Mouse (Mus musculus) right cerebral cortex, postnatal 4 days (tissue): ENCODE results near the gene Vav3.
"Not testable (repeated sequence)": the region's sequence is repeated elsewhere in the genome, so short reads cannot be mapped to it uniquely, and the experiment has no call there.

Experiments
- DNase-seq: peaks from one replicate; pipeline ENCODE4 v3.0.0-alpha.2; 2022

The Vav3 gene

DNA sequence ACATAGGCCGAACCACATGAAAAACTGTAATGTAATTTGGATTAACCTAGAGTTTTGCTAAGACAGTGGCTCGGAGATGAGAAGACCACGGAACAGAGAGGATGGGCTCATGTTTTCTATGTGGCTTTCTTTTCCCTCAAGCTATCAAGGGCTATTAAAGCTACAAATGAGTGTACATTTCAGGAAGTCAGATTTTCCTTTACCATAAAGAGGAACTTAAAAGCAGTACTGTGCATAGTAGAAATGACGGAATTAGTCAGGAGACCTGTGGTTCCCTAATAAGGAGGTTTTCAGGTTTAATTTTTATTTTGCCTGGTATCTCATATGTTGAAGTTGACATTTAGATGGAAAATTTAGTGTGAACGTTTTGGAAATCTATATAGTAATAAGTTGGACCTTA lies 107.8 kb downstream of the Vav3 start:
- not testable (repeated sequence) for DNase-seq

DNA sequence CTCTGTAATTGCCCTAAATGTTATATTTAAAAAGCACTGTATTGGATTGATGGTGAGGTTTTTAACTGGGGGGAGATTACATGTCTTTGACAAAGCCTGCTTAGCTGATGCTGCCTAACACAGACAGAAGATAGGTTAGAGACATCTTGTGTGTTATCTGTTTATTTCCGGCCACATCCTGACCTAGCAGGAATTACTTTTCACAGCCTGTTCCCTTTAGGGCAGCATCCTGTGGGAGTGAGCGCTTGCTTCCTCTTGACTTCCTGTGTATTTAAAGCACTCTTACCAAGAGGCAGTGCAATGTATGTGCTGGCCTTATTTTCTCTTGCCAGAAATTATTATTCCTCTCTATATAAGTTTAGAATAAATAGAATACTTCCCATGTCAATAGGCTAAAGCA lies 111.5 kb downstream of the Vav3 start:
- no peak for DNase-seq

DNA sequence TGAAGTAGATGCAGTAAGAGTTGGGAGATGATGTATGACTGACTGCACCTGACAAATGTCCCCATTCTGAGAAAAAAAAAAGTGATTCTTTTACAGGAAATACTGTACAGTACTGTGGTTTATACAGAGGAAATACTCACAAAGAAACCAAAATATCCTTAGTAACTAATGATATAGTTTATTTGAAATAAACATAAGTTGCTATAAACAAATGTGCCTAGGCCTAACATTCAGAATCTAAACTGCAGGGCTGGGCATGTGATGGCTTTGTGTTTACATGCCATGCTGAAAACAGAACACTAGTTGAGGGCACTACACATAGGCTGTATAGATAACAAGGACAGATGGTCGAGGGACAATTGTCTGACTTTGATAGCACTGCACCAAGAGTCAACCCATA lies 114.2 kb downstream of the Vav3 start:
- no peak for DNase-seq

DNA sequence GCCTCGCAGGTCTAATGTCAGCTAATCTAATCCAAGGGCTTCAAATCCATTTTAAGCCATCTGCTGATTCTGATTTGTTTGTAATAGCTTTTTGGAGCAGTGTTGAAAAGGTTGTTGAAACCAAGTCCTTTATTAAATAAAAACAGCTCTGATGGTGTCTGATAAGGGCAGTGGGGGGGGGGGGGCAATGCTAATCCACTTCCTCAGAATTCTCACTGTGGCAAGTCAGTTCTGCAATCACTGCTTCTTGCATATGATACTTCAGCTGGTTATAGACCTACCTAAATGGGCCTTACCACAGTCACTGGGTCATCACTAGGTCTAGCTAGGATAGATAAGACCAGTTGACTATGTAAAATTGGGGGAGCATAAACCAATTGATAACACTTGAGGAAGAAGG lies 115.9 kb downstream of the Vav3 start:
- DNase-seq = no peak

DNA sequence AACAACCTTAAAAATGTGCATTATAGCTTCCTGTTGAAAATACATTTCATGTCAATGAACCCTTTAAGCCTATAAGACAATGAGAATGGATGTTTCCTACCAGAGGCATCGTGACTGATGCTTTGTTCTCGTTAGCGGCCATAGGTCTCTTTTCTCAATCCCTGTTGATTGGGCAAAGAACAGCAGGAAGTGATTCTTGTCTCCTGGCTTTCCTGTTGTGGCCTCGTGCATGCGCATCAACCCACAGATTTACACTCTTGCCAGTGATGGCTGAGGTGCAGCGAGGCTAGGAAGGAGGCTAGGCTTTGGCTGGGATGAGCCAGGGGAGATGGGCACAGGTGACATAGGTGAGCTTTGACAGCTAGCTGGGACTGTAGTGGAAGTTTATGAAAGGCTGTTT lies 123.2 kb downstream of the Vav3 start:
- DNase-seq = no peak

DNA sequence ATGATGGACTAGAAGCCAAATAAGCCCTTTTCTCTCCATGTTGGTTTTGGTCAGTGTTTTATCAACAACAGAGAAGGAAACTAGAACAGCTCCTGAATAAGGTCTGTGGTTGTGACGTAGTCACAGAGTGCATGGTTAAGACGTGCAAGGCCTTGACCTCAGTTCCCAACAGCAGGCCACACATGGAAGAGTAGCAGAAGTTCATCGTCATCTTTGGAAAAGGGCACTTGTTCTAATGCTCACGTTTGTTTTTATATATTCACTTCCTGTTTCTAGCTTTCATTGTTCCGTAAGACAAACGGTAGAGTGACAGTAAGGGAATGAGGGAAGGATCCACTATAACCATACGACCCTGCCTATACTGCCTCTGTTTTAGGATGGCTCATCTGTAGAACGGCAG lies 124.1 kb downstream of the Vav3 start:
- no peak for DNase-seq

DNA sequence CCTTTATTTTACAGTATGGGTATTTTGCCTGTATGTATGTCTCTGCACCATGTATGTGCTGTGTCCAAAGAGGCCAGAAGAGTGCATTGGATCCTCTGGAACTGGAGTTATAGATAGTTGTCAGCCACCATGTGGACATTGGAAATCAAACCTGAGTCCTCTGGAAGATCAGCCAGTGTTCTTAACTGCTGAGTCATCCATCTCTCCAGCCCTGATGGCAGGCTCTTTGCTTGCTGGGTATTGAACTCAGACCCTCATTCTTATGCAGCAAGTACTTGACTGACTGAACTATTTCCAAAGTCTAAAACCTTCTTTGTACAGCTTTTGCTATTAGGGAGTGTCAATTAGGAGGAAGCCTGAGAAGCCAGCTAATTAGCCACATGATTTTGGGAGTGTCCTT lies 126.1 kb downstream of the Vav3 start:
- DNase-seq = no peak

DNA sequence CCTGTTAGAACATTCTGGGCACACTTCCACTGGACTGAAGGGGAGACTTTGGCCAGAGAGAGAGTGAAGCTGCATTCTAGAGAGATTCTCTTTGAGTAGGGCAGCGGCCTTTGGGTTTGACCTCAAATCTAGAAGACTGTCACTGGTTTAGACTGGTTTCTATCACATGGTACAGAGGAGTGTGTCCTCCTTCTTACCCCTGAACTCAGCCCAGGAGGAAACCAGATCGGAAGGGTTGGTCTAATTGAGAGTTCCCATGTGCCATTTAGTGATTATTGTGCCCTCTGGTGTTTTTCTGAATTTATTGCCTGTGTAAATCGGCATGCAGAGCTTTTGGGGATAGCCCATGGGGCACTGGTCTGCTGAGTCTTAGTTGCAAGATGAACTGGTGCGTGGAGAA lies 126.8 kb downstream of the Vav3 start:
- DNase-seq = no peak

DNA sequence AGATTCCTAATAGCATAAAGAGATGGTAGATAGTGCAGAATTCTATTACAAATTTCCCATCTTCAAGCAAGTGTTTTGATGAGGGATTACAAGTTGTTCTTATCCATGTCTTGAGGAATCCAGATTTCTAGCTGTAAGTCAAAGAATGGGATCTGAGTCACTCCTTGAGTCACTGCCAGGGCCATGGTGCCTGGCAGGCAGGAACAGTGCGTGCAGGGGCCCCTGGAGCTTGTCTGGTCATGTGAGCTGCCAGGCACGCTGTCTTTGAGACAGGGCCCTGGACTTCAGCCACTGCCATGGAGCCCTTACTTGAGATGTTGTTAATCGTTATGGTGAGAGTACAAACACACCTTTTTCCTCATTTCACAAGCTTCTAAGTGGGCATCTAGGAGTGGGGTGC lies 129.0 kb downstream of the Vav3 start:
- DNase-seq = no peak

DNA sequence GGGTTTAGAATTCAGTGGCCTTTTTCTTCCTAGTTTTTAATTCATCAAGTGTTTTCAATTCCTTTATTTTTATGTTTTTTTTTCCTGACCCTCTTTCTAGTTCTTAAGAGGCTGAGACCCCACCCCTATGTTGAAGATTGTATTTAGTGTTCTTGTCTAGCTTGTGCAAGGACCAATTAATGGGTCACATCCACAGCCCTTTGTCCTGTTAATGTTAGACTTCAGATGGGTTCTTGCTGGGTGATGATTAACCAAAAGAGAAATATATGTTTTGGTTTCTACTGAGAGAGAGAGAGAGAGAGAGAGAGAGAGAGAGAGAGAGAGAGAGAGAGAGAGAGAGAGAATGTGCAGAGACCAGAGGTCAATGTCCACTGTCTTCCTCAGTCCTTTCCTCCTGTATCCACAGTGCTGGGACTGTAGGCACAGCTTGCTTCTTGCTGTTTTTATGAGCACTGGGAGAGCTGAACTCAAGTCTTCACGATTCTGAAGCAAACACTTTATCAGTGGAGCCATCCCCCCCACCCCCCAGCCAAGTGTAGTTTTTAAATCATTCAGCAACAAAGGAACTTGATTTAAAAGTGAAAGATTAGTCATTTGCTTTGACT lies 130.3 kb downstream of the Vav3 start:
- no peak for DNase-seq

DNA sequence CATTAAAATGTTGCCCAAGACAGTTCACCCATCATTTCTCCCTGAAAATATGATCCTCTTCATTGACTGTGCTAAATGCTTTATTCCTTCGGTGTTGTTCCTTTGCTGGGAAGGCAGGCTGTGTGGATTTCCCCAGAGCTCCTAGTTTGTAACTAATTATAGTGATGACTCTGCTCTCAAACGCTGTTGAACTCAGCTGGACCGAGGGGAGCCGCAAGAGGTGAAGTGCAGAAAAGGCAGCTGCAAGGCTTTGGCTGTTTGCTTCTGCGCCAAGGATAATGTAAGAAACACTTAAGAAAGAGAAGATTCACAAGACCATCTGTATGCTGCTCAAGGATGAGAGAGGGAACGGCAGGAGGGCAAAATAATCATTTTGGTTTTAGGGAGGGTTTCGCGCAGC lies 136.1 kb downstream of the Vav3 start:
- DNase-seq = no peak

DNA sequence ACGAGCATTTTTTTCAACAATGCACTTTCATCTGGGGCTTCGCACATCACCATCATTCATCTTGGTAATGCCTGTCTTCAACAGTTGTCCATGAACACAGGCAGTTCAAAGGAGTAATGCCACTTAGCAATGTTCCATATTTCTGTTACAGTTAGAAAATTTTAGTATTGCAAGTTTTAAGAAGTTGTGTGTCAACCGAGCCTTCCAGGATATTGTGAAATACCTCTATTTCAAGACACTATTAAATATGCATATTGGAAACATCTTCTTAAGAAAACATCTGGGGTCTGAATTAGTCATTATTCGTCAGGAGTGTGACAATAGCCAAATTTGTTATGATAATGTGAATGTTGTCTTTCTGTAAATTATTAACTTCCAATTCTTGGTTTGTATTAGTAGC lies 137.8 kb downstream of the Vav3 start:
- DNase-seq = no peak

DNA sequence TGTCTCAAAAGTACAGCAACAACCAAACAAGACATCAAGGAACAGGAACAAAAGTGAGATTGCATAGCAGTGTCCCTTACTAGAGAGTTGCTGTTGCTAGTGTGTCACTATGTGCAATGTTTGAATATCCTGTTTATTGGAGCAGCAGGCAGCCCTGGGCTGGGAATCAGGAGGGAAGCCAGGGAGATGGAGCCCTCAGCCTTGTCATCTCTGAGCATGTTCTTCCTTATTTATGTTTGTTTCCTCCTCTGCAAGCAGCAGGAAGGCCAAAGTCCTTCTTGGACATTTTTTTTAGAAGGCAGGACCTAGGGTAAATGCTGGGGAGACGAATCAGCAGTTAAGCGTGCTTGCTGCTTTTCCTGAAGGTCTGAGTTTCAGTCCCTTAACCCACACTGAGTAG lies 140.2 kb downstream of the Vav3 start:
- no peak for DNase-seq

DNA sequence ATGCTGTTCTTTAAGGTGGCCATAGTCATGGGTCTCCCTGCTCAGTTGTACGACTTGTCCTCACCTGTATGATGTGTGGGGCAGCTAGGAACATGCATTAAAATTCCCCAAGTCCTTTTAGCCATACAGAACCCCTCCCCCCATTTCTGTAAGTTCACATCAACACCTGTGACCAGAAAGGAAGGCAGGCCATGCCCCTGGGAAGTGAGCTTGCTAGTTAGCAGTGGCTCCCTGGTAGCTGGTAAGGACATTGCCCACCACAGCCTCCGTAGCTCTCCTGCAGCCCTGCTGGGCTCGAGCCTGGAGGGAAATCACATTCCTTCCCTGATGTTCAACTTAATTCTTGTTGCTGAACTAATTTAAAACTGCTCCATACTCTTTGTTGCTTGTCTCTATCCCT lies 146.3 kb downstream of the Vav3 start:
- no peak for DNase-seq

DNA sequence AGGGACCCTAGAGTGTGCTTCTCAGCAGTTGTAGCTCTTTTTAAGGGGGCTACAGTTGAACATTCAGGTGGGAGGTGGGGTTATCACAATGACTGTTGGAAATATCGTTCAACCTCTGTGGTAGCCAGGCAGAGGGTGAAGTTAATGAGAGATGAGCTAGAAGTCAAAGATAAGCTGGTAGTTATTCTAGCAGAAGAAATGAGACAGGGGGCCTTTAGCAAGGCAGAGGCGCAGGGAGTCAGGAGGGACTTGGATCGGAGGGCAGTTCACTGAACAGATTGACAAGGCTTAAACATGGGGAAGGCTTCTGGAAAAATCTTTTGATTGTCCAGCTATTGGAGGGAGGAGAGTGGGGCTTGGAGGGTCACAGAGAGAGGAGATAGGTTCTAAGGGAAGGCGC lies 147.4 kb downstream of the Vav3 start:
- DNase-seq = no peak

DNA sequence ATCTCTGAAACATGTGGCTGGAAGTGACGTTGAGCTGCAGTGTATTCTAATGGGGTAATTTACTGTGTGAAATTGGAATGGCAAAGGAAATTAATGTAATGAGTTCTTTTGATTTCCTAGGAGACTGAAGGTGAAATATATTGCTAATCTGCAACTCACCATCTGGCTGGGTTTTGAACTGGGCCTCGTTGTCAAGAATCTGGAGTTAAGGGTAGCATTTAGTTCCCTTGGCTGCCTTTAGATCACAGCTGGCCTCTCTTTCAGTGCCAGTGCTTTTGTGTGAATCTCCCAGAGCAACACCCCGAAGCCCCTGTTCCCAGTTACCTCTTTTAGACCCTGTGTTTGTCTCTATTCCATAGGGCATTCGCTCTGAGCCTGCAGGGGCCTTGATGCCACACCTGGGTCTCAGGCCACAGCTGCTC lies 148.3 kb downstream of the Vav3 start:
- no peak for DNase-seq

DNA sequence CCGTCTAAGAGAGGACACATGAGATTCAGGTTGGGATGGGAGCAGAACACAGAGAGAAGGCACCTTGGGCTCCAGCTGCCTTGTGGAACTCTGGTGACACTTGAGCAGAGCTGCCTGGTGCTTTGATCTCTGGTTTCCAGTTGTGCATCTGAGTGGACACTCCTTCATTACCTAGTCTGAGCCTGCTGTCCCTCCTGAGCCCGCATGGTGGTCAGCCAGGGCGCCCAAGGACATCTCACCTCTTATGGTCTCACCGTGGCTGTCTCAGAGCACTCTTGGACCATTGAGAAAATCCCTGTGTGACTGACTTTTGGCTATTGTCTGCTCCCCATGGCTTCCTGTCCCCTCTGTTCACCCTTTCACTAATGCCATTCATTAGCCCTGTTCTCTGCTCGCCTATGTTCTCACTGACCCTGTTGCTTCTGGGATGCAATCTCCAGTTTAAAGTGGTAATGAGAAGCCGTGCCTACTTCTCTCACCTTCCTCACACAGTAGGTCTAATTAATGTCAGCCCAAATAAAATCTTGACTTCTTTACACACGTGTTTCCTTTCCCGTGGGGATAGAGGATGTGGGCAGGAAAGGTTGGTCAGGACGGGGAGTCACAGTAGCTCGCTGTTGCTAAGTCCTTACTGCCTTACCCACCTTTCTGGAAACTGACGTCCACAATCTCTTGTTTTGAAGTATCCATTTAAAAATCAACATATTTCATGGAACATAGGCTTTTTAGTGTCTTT lies 150.3 kb downstream of the Vav3 start:
- no peak for DNase-seq

DNA sequence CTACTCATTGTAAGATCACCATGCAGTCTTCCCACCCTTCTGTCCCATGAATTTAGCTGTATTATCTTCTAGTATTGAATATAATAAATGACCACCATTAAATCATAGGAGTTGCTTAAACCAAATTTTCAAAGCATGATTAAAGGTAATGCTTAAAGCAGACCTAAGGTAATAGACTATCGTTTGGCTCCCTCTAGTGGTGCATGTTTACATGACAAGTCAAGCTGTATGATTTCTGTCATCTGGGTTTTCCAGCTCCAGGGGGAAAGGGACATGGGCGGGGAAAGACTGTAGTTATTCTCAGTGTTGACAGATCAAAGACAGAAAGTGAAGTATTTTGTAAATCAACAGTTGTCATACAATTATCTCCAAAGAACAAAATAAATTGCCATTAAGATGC lies 151.1 kb downstream of the Vav3 start:
- peak; percentile 76 for DNase-seq

DNA sequence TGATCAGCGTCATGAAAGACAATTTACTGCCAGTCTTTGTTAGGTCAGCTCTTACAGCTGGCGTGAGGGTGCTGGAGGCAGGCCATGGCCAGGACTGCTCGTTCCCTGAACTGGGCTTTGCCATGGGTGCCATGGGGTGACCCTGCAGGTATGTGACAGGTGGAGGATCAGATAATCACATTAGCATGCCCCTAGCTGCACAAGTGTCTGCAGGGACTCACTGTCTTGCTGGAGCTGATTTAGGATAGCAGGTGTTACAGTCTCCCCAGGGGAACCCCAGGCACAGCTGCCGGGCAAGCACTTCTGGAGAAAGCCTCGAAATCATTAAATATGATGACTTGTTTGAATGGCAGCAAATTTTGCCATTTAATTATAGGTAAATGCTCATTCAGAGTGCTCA lies 156.0 kb downstream of the Vav3 start:
- no peak for DNase-seq

DNA sequence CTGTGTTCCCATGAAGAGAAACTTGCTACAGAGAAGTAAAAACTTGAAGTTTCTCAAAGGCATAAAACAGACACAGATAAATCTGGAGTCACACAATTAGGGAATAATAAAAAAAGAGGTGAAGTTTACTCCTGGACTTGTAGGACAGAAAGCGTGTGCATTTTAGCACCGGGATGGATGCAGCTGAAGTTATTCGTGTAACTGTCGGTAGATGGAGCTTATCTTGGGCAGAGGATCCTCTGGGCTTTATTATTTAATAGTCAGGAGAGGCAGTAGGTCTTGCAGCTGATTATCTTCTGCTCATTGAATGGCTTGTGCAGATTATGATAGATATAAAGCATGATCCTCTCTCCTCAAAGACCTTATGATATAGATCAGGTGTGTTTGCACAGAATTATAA lies 156.6 kb downstream of the Vav3 start:
- DNase-seq = no peak

DNA sequence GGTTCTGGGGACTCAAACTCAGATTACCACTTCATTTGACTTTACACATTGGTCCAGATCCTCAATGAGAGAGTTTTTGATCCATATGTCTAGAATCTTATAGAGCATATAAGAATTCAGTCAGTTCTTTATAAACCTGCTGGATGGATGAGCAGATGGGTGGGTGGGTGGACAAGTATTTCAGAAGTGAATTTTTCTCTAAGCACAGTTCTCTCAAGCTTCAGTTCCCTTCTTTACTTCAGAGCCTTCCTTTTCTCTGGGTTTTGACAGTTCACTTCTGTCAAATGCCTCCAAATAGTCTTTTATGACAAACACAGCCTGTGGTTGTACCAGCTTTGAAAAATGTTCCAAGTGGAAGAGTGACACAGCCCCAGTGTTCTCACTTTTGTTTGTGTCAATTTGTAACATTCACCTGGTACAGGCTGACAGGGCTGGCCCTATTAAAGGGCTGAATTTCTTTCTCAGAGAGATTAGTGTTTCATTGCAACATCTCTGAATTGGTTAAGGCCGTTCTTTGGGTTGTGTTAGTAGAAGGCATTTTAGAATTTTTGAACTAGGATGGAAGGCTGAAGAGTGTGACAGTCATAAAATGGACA lies 159.5 kb downstream of the Vav3 start:
- DNase-seq = no peak

DNA sequence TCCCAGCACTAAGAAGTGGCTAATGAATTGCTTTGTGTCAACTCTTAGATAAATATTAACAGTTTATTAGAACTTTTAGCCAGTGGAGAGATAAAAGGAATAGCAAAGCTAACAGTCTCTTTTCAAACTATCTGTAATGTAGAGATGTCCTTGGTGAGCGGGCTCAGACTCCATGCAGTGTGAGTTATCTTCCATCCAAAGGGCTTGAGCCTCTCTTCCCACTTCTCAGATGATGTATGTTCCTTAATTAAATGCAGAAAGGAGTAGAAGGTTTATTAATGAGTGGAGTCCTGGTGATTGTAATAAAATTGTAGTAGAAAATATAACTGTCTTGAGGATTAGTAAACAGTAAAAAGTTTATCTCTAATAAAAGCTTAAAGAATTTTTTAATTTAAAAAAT lies 169.3 kb downstream of the Vav3 start:
- DNase-seq = no peak

DNA sequence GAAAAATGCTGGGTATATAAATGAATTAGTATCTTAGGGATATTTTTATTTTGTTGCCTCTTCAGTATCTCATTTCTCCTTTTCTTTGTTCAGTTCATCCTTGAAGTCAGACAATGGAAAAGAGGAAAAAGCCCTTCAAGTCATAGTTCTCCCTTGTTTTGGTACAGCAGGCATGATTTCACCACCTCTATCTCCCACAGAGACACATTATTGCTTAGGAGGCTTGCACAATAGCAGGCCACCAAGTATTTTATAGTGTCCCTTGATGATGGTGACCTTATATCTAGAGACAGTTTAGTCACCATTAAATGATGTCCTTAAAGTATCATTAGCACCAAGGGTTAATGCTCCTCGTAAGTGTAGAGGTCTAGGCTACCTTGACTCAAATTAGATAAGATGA lies 171.4 kb downstream of the Vav3 start:
- DNase-seq = no peak

DNA sequence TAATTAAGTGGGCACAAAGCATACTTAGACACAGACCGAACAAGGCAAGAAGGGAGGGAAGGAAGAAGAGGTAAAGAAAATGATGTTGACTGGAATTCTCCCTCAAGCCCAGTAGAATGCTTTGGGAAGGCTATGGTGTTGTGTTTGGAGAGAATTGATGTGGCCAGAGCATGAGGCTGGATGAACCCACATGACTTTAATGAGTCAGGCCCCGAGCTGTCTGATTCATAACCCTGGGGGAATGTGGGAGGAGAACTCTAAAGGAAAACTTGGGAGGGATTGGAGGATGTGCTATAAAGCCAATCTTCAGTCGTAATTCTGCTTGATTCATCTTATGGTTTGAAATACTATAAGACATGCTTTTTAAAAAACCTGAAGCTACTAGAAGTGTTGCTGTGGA lies 175.0 kb downstream of the Vav3 start:
- no peak for DNase-seq

DNA sequence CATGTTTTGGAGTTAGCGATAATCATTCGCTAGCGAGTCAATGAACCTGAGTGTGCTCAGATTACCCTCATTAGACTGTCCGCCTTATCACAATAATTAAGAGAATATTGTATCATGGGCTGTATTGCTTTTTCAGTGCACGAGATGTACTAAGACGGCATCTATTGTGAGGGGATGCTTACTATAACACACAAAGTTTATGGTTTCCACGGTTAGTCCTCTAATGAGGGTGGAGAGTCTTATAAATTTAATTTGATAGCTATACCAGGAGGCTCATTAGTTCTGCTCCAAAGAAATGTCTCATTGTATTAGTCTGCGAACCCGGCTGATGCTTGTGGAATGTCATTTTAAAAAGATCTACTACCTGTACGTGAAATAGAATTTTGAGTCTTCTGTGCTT lies 175.9 kb downstream of the Vav3 start:
- no peak for DNase-seq
